Mouse (Mus musculus) CH12.LX (cell line): ENCODE measurements around the gene Pde3a.

Experiments used
- CHD2 ChIP-seq: IDR thresholded peaks from 2 replicates; pipeline ENCODE4 v1.6.1; 2011; ENCODE audit warnings: low read length, improper control_type of control experiment
- CTCF ChIP-seq, 2 experiments: IDR thresholded peaks in 1 of 2; conservative IDR thresholded peaks in 1 of 2; 2 replicates each; pipeline ENCODE4 v1.5.1; 2011 to 2012; ENCODE audit warnings: low read depth in 2 of 2, low read length in 2 of 2, improper control_type of control experiment in 1 of 2, inconsistent platforms in 1 of 2, mild to moderate bottlenecking in 1 of 2, moderate library complexity in 1 of 2
- GABPA ChIP-seq: IDR thresholded peaks from 2 replicates; pipeline ENCODE4 v1.6.1; 2012; ENCODE audit warnings: low read depth, low read length, improper control_type of control experiment, inconsistent platforms; ENCODE audit not compliant: insufficient replicate concordance
- HCFC1 ChIP-seq: IDR thresholded peaks from 2 replicates; pipeline ENCODE4 v1.6.1; 2012; ENCODE audit warnings: low read depth, mild to moderate bottlenecking, inconsistent platforms, low read length, improper control_type of control experiment
- KAT2A ChIP-seq: IDR thresholded peaks from 2 replicates; pipeline ENCODE4 v1.6.1; 2012; ENCODE audit warnings: low read length, improper control_type of control experiment, inconsistent platforms; ENCODE audit not compliant: insufficient replicate concordance
- POLR2A ChIP-seq: IDR thresholded peaks from 2 replicates; pipeline ENCODE4 v1.6.1; 2011; ENCODE audit warnings: low read depth, mild to moderate bottlenecking, improper control_type of control experiment, low read length
- UBTF ChIP-seq: IDR thresholded peaks from 2 replicates; pipeline ENCODE4 v1.6.1; 2012; ENCODE audit warnings: low read depth, mild to moderate bottlenecking, inconsistent platforms, low read length, improper control_type of control experiment, moderate library complexity

- TF ChIP-seq CTCF (conservative IDR thresholded peaks at IDR 0.05 in 1 of 2, IDR thresholded peaks at IDR 0.05 in 1 of 2; ENCODE audit: low read depth in 2 of 2, low read length in 2 of 2) (no peak), KAT2A (no peak), CHD2 (no peak), POLR2A (no peak), HCFC1 (no peak), GABPA (no peak), UBTF (no peak)
Observed at GRCm38 (mm10) chr6:141448886-141449285, 199.8 kb downstream of the Pde3a start.
